Mouse (Mus musculus): Measurements from ENCODE around the gene Pfn3.

The Pfn3 gene

DNA sequence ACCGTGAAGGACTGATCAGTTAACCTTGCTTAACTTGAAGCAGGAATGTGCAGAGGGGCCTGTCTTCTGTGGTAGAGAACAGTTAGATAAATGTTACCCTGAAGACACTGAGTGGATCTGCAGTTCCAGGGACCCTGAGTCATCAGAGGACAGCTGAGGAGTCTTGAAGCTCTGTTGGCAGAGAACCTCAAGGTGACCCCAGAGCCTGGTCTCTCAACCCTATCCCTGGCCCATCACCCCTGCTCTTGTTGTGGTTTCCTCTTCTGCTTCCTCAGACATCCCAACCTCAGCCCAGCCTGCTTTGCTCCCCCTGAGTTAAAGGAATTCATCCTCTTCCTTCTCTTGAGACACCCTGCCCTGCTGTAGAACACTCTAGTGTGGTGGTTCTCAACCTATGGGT is 16.9 kb downstream of the Pfn3 start, which contains the start of gene Slc34a1:
Slc34a1 (plus strand) TSS at position 100 of the 400 bp plus-strand sequence.
- DNase-seq (ENCODE audit: low spot score in 2 of 2) = no peak

DNA sequence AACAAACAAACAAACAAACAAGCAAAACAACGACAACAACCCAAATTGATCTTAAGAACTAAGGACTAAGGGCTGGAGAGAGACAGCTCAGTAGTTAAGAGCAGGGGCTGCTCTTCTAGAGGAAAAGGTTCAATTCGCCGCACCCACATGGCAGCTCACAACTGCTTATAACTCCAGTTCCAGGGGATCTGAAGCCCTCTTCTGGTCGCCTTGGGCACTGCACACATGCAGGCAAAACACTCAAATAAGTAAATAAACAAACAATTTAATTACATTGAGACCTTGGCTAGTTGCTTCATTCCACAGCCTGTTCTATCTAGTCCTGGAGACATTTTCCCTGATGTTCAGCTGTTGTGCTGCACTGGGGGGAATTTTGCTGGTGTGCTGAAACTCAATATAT is 22.1 kb downstream of the Pfn3 start:
- peak in 1 of 2 experiments; percentile 72 for DNase-seq (ENCODE audit: low spot score in 2 of 2)

GRCm38 (mm10) chr13:55391626-55392029 is 23.4 kb downstream of the Pfn3 start:
- DNase-seq (ENCODE audit: low spot score in 2 of 2) = no peak

- no peak for DNase-seq (ENCODE audit: low spot score in 2 of 2)
These were observed 24.4 kb downstream of the Pfn3 start for GRCm38 (mm10) chr13:55390644-55391043.

DNA sequence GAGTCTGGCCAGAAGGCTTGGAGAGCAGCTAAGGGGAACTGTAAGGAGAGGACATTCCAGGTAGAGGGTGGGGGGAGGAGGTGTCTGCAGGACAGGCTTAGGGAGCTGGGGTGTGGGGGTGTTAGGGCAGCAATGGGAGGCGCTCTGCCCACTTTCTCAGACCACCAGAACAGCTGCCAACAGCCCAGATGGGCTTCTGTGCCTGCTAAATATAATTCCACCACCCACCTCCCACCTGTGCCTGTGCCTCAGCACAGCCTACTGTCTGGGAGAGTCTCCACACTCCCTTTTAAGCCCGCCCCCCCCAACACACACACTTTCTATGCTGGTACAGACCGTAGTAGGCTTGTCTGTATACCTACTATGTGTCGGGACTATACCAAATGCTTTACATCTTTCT is 33.2 kb downstream of the Pfn3 start:
- DNase-seq (ENCODE audit: low spot score in 2 of 2) = no peak

GRCm38 (mm10) chr13:55378907-55379580 is 36.0 kb downstream of the Pfn3 start:
- no peak for DNase-seq (ENCODE audit: low spot score in 2 of 2)

DNA sequence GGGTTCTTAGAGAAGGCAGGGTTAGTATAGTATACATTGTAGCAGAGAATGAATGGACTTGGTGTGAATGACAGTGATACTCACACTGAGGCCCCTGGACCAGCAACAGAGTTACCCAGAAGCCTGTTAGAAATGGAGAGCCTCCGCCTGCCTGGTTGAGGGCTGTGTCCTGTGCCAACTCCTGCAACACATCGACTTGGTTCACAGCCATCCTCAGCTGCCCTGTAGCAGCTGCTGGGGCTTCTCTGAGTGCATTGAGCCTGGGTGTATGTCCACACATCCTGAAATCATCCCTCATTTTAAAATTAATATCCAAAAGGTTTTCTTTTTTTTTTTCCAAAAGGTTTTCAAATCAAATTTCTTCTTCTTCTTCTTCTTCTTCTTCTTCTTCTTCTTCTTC is 39.2 kb downstream of the Pfn3 start:
- no peak for DNase-seq (ENCODE audit: low spot score in 2 of 2)

- DNase-seq (ENCODE audit: low spot score in 2 of 2) = no peak
These were observed 40.7 kb downstream of the Pfn3 start for GRCm38 (mm10) chr13:55374206-55374924.

- no peak for DNase-seq (ENCODE audit: low spot score in 2 of 2)
These were observed 43.3 kb downstream of the Pfn3 start for GRCm38 (mm10) chr13:55371740-55372139.

DNA sequence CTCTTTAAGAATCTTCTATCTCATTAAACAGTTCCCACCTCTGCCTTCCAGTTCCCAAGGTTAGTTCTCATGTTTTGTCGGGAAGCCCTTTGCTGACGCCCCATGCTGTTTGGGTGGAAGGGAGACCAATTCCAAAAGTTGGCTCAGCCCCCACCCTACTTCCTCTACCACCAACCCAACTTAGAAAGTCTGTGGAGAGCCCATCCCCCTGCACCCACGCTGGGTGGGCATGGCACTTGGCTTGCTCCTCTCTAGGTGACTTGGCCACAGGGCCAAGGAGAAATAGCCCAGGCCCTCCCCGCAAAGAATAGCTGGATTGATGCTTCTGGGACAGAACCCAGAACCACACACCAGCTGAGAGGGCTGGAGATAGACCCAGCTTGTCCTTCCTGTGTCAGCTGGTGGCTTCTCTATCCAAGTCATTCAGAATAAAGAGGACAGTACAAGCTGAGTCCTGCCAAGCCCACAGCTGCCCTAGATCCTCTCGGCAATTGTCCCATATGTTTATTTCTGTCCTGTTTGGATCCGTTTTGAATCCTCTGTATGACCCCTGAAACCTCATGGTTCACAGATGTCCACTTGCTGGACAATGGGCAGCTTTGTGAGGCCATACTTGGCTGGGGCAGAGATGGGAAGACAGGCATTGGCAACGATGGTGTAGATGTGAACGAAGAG is 43.9 kb downstream of the Pfn3 start:
- DNase-seq (ENCODE audit: low spot score in 2 of 2) = no peak

DNA sequence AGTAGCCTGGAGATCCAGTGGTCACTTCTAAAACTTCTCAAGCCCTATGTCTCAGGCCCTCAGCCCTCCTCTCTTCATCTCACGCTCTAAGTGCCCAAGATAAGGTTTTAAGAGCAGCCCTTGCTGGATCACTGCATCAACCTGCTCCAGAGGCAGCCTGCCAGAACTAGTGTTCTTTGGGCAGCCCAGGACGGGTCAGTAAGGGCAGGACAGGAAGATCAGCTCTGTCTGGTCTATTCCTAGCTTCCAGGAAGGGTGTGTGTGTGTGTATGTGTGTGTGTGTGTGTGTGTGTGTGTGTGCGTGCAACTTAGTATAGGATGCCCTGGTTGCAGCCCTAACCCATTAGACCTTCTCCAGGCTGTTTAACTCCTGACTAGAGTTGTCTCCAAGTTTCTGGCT is 44.8 kb downstream of the Pfn3 start:
- peak; percentile 38 to 44 for DNase-seq (ENCODE audit: low spot score in 2 of 2)

DNA sequence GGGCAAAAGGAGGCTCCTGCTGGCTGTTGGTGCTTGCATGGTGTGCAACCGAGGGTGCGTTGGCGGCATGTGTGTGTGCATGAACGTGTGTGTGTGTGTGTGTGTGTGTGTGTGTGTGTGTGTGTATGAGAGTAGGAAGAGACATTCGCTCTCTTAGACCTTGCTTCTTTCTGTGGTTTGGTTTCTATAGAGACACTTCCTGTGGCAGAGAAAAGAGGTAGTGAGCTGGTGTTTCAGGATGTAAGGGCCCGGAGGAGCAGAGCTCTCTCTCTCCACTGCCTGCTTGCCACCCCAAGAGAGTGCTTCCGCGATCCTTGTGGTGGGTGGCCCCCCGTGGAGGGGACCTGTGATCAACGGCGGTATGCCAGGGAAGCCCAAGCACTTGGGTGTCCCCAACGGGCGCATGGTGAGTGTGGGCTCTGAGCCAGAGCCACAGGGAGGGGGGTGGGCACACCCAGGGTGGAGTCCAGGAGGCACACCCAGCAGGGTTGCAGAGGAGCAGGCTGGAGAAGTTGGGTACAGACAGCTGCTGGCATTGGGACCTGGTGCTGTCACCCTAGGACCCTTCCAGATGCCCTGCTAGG is 45.4 kb downstream of the Pfn3 start, which contains the start of gene Rgs14:
Rgs14 (plus strand) TSS at position 202 of the 584 bp plus-strand sequence.
- peak; percentile 75 to 80 for DNase-seq (ENCODE audit: low spot score in 2 of 2)

- DNase-seq (ENCODE audit: low spot score in 2 of 2) = no peak
These were observed 46.6 kb downstream of the Pfn3 start for GRCm38 (mm10) chr13:55368401-55368800.
